Mouse (Mus musculus) embryonic fibroblast, embryonic 13.5 days (primary cell): Measurements from ENCODE around the gene Rpl32.

ENCODE experiments used
- CTCF ChIP-seq: IDR thresholded peaks from 2 replicates; pipeline ENCODE4 v1.5.1; 2011; ENCODE audit warnings: mild to moderate bottlenecking, control low read depth, low read length, moderate library complexity, borderline replicate concordance; ENCODE audit not compliant: insufficient read depth
- POLR2A ChIP-seq: IDR thresholded peaks from 2 replicates; pipeline ENCODE4 v1.6.1; 2011; ENCODE audit warnings: low read depth, mild to moderate bottlenecking, control low read depth, low read length, moderate library complexity

GRCm38 (mm10) chr6:115774501-115774921, 34.0 kb downstream of the Rpl32 start, which contains the start of gene Cand2:
- TF ChIP-seq POLR2A (peak; percentile 49), CTCF (no peak)
